Mouse (Mus musculus): ENCODE results near the gene Zfp446. TPM values are rescaled to one million over a fixed set of nuclear protein-coding genes. Genes with fewer than 3 reads are reported as not detected.

The Zfp446 gene
- polyA plus RNA-seq, 1 experiment from 2014 or later, result 7.8 TPM

DNA sequence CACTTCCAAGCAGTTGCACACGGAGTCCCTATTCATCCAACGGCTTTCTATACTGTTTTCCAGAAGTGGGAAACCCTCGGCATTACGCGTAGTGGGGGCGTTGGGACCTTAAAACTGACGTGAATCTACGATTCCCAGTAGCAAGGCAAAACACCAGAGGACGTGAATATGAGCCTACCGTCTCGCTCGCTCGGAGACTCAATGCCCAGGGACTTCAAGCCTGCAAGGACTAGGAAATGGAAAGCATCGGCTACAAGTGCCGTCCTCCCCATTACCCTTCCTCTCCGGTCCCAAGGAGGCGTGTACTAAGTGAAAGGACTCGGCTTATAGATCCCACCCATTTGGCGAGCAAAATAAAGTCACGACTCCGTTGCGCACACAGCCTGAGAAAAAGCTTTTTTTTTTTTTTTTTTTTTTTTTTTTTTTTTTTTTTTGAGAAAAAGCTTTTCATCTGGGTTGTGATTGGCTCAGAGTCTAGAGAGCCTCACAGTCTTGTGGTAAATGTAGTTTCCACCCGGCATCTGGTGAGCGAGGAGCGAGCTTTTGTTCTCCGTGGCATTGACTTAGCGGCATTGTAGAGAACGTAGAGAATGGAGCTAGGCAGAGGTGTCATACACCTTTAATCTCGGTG is 16.0 kb upstream of the Zfp446 start:
- no peaks in the 10 kb centered on the region for H3K36me3 ChIP-seq
- no peaks in the 10 kb centered on the region for H3K27me3 ChIP-seq
- H3K9ac ChIP-seq, result peak overlapping the region; percentile 62
- H3K4me3 ChIP-seq, result peak overlapping the region; percentile 54
- 2% methylated on average over 29 of the region's 29 CpGs for WGBS
- H3K4me2 ChIP-seq, result peak overlapping the region; percentile 62
- peak overlapping the region; percentile 93 for H3K27ac ChIP-seq
- H3K4me1 ChIP-seq, result peaks cover 8% of the 10 kb centered on the region
- ATAC-seq (ENCODE audit: insufficient number of reproducible peaks, low FRiP score, low TSS enrichment, low read depth), result peak; percentile 75; the same call in 1 of the 2 replicates
- no peaks in the 10 kb centered on the region for H3K9me3 ChIP-seq

DNA sequence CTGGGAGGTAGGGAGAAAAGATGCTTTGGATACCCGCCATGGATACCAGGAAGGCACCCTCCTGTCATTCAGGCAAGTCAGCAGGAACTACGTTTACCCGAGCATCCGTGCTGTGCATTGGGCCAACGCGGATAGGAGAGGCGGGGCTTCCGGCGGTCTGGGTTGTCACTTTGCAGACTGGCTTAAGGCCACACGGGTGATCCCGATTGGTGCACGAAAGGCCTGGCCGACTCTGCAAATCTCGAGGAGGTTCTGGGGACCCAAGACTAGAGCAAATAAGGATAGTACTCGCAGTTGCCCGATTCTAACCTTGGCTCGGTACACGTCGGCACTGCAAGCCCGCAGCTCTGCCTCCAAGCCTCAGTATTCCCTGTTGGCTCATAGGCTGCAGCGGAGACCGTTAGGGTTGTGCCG is 12.0 kb upstream of the Zfp446 start, which contains the start of gene Zfp324:
Gene Zfp324 (plus strand): TSS at position 161 of the 414 bp plus-strand sequence.
- H3K4me3 ChIP-seq, result peak within 1 kb of the TSS; percentile 92
- peak; percentile 87 for ATAC-seq (ENCODE audit: insufficient number of reproducible peaks, low FRiP score, low TSS enrichment, low read depth)
- peak within 1 kb of the TSS; percentile 84 for H3K4me2 ChIP-seq
- no peaks in the 10 kb centered on the region for H3K9me3 ChIP-seq
- peaks cover 22% of the 10 kb centered on the region for H3K36me3 ChIP-seq
- H3K4me1 ChIP-seq, result peaks cover 17% of the 10 kb centered on the region
- H3K27ac ChIP-seq, result peak within 1 kb of the TSS; percentile 94
- peak within 1 kb of the TSS; percentile 92 for H3K9ac ChIP-seq
- H3K27me3 ChIP-seq, result no peaks in the 10 kb centered on the region
- 0% methylated on average over 23 of the region's 23 CpGs for WGBS

DNA sequence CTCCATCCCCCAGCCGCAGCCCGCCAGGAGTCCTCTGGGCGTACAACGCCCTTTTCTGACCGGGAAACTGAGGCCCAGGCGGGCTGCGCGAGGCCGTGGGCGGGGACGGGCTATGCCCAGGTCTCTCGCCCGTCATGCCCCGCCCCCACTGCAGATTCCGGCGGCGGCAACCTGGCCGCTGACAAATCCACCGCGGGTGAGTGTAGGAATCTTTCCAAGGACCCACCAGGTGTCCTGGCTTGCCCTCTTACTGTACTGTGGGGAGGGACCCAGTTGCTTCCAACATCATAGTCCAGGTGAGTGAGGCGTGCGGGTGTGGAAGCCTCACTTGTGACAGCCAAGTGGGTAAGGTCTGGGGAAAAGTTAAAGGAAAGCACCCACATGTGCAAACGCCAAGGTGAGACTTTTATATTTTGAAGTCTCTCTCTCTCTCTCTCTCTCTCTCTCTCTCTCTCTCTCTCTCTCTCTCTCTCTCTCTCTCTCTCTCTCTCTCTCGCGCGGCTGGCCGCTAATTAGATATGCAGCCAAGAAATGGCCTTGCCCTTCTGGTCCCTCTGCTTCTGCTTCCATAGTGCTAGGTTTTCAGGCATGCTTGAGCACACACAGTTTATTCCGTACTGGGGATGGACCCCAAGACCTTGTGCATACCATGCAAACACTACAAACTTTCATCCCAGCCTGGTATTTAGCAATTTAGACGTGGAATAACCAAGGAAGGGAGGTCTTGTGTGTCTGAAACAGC is 11.4 kb upstream of the Zfp446 start:
- WGBS, result under 1% methylated on average over 28 of the region's 29 CpGs
- peak overlapping the region; percentile 84 for H3K4me2 ChIP-seq
- peak overlapping the region; percentile 92 for H3K4me3 ChIP-seq
- peak overlapping the region; percentile 92 for H3K9ac ChIP-seq
- peak; percentile 37; the same call in 1 of the 2 replicates for ATAC-seq (ENCODE audit: insufficient number of reproducible peaks, low FRiP score, low TSS enrichment, low read depth)
- no peaks in the 10 kb centered on the region for H3K9me3 ChIP-seq
- peaks cover 17% of the 10 kb centered on the region for H3K4me1 ChIP-seq
- H3K27me3 ChIP-seq, result no peaks in the 10 kb centered on the region
- peak overlapping the region; percentile 94 for H3K27ac ChIP-seq
- H3K36me3 ChIP-seq, result peaks cover 28% of the 10 kb centered on the region

DNA sequence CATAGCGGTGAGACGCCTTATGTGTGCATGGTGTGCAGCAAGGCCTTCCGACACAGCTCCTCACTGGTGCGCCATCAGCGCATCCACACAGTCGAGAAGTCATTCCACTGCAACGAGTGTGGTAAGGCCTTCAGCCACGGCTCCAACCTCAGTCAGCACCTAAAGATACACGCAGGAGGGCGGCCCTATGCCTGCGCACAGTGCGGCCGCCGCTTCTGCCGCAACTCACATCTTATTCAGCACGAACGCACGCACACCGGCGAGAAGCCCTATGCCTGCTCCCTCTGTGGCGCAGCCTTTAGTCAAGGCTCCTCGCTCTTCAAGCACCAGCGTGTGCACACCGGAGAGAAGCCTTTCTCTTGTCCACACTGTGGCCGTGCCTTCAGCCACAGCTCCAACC is 6.7 kb upstream of the Zfp446 start:
- peaks cover 50% of the 10 kb centered on the region for H3K36me3 ChIP-seq
- H3K27ac ChIP-seq, result no peak overlapping the region
- no peaks in the 10 kb centered on the region for H3K27me3 ChIP-seq
- peaks cover 10% of the 10 kb centered on the region for H3K4me1 ChIP-seq
- ATAC-seq (ENCODE audit: insufficient number of reproducible peaks, low FRiP score, low TSS enrichment, low read depth), result no peak
- no peak overlapping the region for H3K4me3 ChIP-seq
- whole genome bisulfite sequencing, result 93% methylated on average over 25 of the region's 25 CpGs
- H3K9ac ChIP-seq, result no peak overlapping the region
- H3K4me2 ChIP-seq, result no peak overlapping the region
- no peaks in the 10 kb centered on the region for H3K9me3 ChIP-seq

DNA sequence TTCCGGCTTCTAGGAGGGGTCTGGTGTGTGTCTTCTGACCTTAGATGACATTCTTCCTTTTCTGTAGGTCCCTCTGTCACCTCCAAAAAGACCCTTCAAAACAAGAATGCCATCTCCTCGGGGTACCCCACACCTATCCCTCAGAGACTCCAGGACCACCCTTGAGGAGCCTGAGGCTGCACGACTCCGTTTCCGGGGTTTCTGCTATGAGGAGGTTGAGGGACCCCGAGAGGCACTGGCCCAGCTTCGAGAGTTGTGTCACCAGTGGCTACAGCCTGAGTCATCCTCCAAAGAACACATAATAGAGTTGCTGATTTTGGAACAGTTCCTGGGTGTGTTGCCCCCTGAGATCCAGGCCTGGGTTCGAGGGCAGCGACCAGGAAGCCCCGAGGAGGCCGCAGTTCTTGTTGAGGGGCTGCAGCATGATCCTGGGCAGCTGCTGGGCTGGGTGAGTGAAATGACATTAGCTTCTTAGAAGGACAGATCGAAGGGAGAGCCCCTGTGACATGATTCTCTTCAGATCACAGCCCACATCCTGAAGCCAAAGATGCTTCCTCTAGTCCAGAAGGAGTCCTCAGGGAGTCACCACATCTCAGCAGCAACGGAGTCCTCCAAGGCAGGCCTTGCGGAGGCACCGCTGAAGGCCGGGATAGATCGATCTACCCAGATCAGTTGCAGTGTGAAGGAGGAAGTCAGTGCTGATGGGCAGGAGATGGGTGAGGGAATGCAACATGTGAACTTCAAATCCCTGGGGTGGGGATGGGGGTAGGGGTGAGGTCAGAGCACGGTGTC is 1.5 kb downstream of the Zfp446 start:
- H3K36me3 ChIP-seq, result peaks cover 8% of the 10 kb centered on the region
- no peak for ATAC-seq (ENCODE audit: insufficient number of reproducible peaks, low FRiP score, low TSS enrichment, low read depth)
- H3K4me1 ChIP-seq, result peaks cover 16% of the 10 kb centered on the region
- H3K27me3 ChIP-seq, result no peaks in the 10 kb centered on the region
- 0 out of 2 replicates have a peak overlapping the region, but pooled peaks have one; percentile 64 for H3K4me3 ChIP-seq
- 79% methylated on average over 18 of the region's 18 CpGs for WGBS
- H3K4me2 ChIP-seq, result peak overlapping the region; percentile 75
- H3K9me3 ChIP-seq, result no peaks in the 10 kb centered on the region
- H3K9ac ChIP-seq, result no peak overlapping the region
- peak overlapping the region; percentile 98; the same call in 1 of the 2 replicates for H3K27ac ChIP-seq

DNA sequence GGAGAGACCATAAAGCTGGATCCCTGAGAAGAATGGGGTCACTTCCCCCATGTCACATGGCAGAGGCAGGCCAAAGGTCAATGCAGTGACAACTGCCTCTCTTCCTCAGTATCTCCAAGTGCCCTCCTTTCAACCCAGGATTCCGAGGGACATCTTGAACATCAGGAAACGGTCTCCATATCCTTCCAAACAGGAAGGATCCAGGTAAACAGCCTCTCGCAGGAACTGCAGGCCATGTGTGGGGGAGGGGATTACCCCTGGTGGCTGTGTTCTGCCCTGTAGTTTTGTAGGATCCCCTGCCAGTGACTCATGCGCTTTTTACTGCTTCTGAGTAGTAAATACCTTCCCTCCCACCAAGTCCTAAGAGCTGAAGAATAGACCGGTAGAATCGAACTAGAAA is 2.1 kb downstream of the Zfp446 start:
- Histone ChIP-seq H3K4me2 (no peak overlapping the region), H3K9ac (no peak overlapping the region), H3K4me1 (peaks cover 16% of the 10 kb centered on the region), H3K9me3 (no peaks in the 10 kb centered on the region), H3K27ac (no peak overlapping the region), H3K4me3 (no peak overlapping the region), H3K36me3 (peaks cover 8% of the 10 kb centered on the region), H3K27me3 (no peaks in the 10 kb centered on the region)
- no peak for ATAC-seq (ENCODE audit: insufficient number of reproducible peaks, low FRiP score, low TSS enrichment, low read depth)
- 41% methylated on average over 6 of the region's 6 CpGs for WGBS

DNA sequence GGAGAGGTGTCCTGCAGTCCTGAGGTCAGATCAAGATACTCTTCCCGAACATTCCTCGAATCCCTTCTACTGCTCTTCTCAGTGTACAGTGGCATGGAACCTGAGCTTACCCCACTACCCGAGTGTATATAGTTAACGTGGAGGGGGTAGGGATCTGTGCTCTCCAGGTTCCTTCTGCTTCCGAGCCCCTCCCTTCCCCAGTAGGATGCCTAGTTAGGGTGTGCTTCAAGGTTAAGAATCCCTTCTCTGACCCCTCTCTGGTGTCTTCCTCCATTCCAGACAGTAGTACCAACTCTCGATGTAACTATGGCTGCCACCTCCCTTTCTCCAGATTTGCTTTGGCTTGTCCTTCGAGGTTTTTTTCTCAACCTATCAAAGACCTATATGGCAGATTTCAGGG is 2.6 kb downstream of the Zfp446 start:
- ATAC-seq (ENCODE audit: insufficient number of reproducible peaks, low FRiP score, low TSS enrichment, low read depth), result no peak
- 82% methylated on average over 7 of the region's 7 CpGs for WGBS

DNA sequence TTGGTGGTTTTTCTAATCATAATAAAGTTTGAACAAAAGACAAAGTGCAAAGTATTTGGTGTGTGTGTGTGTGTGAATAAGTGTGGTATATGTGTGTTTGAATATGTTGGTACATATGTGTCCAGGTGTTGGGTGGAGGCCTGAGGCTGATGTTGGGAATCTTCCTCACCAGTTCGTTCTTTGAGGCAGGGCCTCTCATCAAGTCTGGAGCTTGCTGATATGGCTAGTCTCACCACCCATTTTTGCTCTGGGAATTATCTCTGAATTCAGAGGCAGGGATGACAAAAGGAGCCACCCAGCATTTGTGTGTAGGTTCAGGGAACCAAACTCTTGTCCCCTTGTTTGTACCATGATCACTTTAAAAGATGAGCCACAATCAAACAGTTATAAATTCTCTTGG is 8.1 kb downstream of the Zfp446 start:
- Histone ChIP-seq H3K4me3 (no peak overlapping the region), H3K9me3 (no peaks in the 10 kb centered on the region), H3K36me3 (peaks cover 8% of the 10 kb centered on the region), H3K4me1 (no peaks in the 10 kb centered on the region), H3K9ac (no peak overlapping the region), H3K4me2 (no peak overlapping the region), H3K27me3 (no peaks in the 10 kb centered on the region), H3K27ac (no peak overlapping the region)
- WGBS, result 65% methylated on average over 1 of the region's 1 CpGs
- ATAC-seq (ENCODE audit: insufficient number of reproducible peaks, low FRiP score, low TSS enrichment, low read depth), result no peak

More for the DNA sequence above, 2.6 kb downstream of the Zfp446 start:
- no peak overlapping the region for H3K4me2 ChIP-seq
- H3K36me3 ChIP-seq, result peaks cover 8% of the 10 kb centered on the region
- no peaks in the 10 kb centered on the region for H3K9me3 ChIP-seq
- peaks cover 16% of the 10 kb centered on the region for H3K4me1 ChIP-seq
- H3K9ac ChIP-seq, result no peak overlapping the region
- H3K4me3 ChIP-seq, result no peak overlapping the region
- no peak overlapping the region for H3K27ac ChIP-seq
- no peaks in the 10 kb centered on the region for H3K27me3 ChIP-seq

DNA sequence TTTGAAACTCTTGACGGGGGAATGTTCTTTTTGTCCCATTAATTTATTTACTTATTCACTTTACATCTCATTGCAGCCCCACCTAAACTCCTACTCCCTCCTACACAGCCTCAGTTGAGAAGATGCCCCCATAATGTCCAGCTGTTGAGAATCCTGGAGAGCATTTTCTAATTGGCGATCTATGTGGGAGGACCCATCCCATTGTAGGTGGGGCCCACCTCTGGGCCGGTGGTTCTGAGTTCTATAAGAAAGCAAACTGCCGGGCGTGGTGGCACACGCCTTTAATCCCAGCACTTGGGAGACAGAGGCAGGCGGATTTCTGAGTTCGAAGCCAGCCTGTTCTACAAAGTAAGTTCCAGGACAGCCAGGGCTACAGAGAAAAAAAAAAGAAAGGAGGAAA is 9.3 kb downstream of the Zfp446 start:
- no peaks in the 10 kb centered on the region for H3K4me1 ChIP-seq
- 81% methylated on average over 8 of the region's 8 CpGs for WGBS
- no peak overlapping the region for H3K4me3 ChIP-seq
- no peaks in the 10 kb centered on the region for H3K27me3 ChIP-seq
- H3K36me3 ChIP-seq, result peaks cover 7% of the 10 kb centered on the region
- H3K27ac ChIP-seq, result no peak overlapping the region
- no peak for ATAC-seq (ENCODE audit: insufficient number of reproducible peaks, low FRiP score, low TSS enrichment, low read depth)
- H3K4me2 ChIP-seq, result no peak overlapping the region
- no peaks in the 10 kb centered on the region for H3K9me3 ChIP-seq
- no peak overlapping the region for H3K9ac ChIP-seq

DNA sequence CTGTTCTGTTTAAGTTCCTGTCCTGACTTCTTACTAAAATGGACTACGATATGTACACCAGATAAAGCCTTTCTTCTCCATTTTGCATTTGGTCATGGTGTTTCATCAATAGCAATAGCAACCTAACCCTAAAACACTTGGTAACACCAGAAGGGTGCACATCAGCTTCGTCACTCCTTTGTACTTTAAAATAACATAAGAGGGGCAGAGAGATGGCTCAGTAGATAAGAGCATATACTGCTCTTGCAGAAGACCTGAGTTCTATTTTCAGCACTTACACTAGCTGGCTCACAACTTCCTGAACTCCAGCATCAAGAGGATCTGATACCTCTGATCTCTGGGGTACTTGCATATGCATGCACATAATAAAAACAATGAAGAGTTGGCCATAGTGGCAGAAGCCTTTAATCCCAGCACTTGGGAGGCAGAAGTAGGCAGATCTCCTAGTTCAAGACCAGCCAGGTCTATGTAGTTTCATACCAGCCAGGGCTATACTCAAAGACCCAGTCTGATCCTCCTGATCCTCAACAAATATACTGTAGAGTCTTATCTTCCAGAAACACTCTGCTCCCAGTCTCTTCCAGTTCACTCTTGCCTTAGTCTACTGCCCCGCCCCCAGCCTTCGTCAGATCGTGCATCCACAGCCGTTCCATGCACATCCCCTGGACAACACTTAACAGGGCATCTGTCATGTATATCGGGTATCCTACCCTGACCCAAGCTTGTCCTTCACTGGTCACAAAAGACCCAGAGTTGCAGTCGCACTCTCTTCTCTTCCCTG is 10.0 kb downstream of the Zfp446 start:
- 79% methylated on average over 8 of the region's 8 CpGs for WGBS
- ATAC-seq (ENCODE audit: insufficient number of reproducible peaks, low FRiP score, low TSS enrichment, low read depth), result no peak

DNA sequence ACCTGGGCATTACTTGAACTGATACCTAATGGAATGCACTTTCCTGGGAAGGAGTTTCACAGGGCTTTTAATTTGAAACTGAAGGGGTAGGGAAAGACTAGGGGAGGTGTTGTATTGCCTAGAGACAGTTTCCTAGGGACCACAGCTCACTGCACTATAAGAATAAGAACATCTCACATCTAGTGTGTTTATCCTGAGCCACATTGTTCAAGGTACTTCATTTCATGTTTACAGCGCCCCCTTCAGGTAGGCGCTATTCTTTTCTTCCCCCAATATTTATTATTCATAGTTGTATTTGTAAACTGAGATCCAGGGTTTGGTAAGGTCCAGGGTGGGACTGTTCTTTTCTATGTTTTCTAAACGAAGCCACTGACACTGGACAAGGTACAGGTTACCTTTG is 14.6 kb downstream of the Zfp446 start:
- WGBS, result 8% methylated on average over 3 of the region's 3 CpGs
- H3K4me2 ChIP-seq, result no peak overlapping the region
- H3K27me3 ChIP-seq, result no peaks in the 10 kb centered on the region
- H3K9ac ChIP-seq, result no peak overlapping the region
- no peaks in the 10 kb centered on the region for H3K36me3 ChIP-seq
- H3K4me3 ChIP-seq, result no peak overlapping the region
- ATAC-seq (ENCODE audit: insufficient number of reproducible peaks, low FRiP score, low TSS enrichment, low read depth), result no peak
- H3K27ac ChIP-seq, result no peak overlapping the region
- no peaks in the 10 kb centered on the region for H3K9me3 ChIP-seq
- H3K4me1 ChIP-seq, result no peaks in the 10 kb centered on the region

More for the DNA sequence above, 10.0 kb downstream of the Zfp446 start:
- Histone ChIP-seq H3K4me3 (no peak overlapping the region), H3K9ac (no peak overlapping the region), H3K4me1 (no peaks in the 10 kb centered on the region), H3K27ac (no peak overlapping the region), H3K27me3 (no peaks in the 10 kb centered on the region), H3K4me2 (no peak overlapping the region), H3K36me3 (peaks cover under 1% of the 10 kb centered on the region; the same call in 1 of the 2 replicates), H3K9me3 (no peaks in the 10 kb centered on the region)

Measured in limb, embryonic 15.5 days (tissue).